Mouse (Mus musculus) brain, embryonic 14.5 days (tissue): ENCODE results near the gene Steap3. TPM values are rescaled to one million over a fixed set of nuclear protein-coding genes. Genes with fewer than 3 reads are reported as not detected.

ENCODE experiments used
- DNase-seq: peaks from one replicate; pipeline ENCODE4 v3.0.0-alpha.2; 2011; ENCODE audit warnings: low read depth
- CTCF ChIP-seq: fragments of 200-500 bp; IDR thresholded peaks from 2 replicates; pipeline ENCODE4 v1.5.1; 2012; ENCODE audit warnings: inconsistent platforms, mild to moderate bottlenecking, moderate library complexity, borderline replicate concordance; ENCODE audit not compliant: insufficient read depth, insufficient read length; ENCODE audit errors: extremely low read depth
- POLR2A ChIP-seq: fragments of 200-500 bp; IDR thresholded peaks from 2 replicates; pipeline ENCODE4 v1.6.1; 2012; ENCODE audit warnings: mild to moderate bottlenecking, inconsistent platforms, borderline replicate concordance; ENCODE audit not compliant: poor library complexity, insufficient read depth, insufficient read length, severe bottlenecking; ENCODE audit errors: extremely low read depth
- polyA plus RNA-seq: library from polyadenylated mRNA; depleted of rRNA; stranded (reverse); fragments of >200 nt; gene quantifications from 2 replicates; pipeline ENCODE4 v1.2.3, GENCODE M21; 2012

Gene Steap3
- polyA plus RNA-seq, 1 experiment: 3.7 TPM

DNA sequence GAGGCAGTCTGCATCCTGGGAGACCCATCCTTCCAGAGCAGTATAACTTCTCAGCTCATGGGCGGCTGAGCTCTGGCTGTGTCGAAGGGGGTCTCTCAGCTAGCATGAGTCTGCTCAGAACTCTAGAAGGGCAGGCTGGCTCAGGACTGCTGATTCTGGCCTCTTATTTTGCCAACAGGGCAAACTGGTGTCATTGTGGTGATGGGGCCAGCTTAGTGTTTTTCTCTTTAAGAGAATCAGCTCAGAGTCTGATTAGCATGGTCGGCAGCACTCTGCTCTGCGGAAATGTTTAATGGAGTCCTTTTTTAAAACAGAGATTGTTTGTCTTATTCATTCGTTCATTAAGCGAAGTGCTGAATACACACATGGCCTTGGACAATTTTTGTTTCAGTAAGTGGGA, 83.3 kb downstream of the Steap3 start:
- no peak for TF ChIP-seq POLR2A
- TF ChIP-seq CTCF: no peak
- DNase-seq: peak; percentile 25

- no peak for TF ChIP-seq CTCF
- TF ChIP-seq POLR2A: no peak
- DNase-seq: peak; percentile 84
Measured at GRCm38 (mm10) chr1:120187059-120187458, 85.4 kb downstream of the Steap3 start.

DNA sequence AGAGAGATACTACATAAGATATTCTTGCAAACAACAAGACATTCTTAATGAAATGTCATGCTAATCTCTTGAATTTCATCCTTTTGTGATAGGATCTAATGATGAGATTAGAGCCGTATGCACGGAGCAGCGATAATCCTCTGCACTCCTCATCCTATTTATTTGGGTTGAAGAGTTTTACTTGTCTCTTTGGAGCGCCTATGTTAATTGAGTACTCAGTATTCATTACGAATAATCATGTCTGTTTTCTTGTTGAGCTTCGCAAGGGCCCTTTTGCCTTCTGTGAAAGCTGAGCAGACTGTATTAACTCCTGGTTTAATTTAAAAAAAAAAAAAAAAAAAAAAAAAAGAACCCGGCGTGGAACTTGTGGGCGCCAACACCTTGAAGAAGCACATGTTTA, 85.8 kb downstream of the Steap3 start:
- no peak for DNase-seq
- no peak for TF ChIP-seq POLR2A
- no peak for TF ChIP-seq CTCF

DNA sequence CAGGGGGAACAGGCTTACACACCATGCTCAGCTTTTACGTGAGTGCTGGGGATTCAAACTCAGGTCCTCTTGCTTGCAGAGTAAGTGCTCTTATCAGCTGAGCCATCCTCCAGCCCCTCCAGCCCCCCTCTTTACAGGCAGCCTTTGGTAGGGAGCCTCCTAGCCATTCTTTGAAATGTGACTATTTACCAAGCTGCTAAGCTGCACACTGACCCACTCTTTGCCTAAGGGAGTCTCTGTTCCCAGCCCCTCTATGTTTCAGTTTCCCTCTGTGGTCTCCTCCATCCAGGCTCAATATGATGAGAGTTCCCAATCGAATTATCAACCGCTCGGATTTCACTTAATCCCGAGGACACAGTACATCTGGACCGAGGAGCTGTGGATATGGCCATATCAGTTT, 86.3 kb downstream of the Steap3 start:
- TF ChIP-seq POLR2A (no peak), CTCF (no peak)
- DNase-seq: peak; percentile 30

GRCm38 (mm10) chr1:120177141-120177540, 95.4 kb downstream of the Steap3 start:
- TF ChIP-seq CTCF (no peak), POLR2A (no peak)
- DNase-seq: no peak

DNA sequence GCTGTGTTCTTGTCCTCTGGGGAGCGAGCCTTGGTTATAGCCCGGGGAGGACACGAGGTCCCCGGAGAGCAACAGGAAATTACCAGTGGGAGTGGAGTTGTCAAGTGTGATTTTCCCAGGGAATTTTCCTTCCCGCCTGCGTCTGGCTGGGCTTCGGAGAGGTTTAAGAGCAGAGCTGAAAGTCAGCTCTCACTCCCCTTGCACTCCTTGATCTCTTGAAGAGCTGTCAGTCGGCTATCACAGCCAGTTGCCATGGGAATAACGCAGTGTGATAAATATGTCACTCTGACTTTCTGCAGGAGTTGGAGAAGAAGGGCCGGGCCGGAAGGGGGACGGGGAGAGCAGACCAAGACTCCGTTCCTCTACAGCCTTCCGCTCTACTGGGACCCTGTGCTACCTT, 96.2 kb downstream of the Steap3 start:
- peak; percentile 51 for DNase-seq

GRCm38 (mm10) chr1:120174991-120175390, 97.5 kb downstream of the Steap3 start:
- TF ChIP-seq CTCF (no peak), POLR2A (no peak)
- DNase-seq: no peak

More for the DNA sequence above, 96.2 kb downstream of the Steap3 start:
- TF ChIP-seq POLR2A: no peak
- no peak for TF ChIP-seq CTCF

DNA sequence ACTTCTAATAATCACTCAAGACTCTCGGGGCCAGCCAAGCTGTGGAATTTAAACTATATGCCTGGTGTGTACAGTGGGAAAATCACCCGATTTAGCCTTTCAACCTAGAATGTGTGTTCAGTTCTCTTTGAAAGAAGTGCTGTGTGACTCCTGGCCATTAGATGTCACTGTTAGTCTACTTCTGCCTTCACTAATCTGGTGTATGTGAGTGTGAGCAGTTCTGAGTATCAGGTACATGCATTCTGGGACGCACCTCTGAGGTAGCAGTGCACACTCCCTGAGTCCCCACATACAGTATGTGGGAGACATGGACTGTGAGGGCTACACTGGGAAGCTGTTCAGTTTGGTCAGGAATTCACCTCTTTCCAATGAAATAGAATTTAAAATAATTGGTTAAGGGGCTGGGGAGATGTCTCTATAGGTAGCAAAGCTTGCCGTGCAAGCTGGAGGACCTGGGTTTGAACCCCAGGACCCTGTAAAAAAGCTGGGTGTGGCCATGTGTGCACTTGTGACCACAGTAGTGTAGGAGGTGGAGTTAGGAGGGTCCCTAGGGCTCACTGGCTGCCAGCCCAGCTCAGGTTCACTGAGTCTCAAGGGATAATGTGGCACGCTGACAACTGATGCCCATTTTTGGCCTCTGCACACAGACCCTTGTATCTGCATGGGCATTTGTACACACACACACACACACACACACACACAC, 100.5 kb downstream of the Steap3 start:
- DNase-seq: peak; percentile 82
- TF ChIP-seq CTCF (peak; percentile 69; the same call in 1 of the 2 replicates), POLR2A (no peak)

DNA sequence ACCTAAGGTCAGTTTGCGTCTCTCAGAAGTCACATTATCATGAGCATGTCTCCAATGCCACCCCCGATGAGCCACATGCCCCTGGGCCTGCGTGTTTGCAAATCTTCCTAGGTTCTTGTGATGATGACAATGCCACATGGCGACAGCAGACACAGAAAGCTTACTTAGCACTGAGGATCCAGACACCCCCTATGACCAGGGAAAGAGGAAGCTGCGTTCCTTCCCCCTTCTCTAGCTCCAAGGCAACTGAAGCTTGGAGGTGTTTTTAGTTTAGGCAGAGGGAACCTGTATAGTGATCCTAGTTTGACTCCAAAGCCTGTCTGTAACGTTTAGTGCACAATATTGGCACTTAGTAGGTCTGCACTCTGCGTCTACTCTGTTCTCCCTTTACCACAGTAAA, 102.2 kb downstream of the Steap3 start:
- no peak for DNase-seq
- TF ChIP-seq POLR2A (no peak), CTCF (no peak)

DNA sequence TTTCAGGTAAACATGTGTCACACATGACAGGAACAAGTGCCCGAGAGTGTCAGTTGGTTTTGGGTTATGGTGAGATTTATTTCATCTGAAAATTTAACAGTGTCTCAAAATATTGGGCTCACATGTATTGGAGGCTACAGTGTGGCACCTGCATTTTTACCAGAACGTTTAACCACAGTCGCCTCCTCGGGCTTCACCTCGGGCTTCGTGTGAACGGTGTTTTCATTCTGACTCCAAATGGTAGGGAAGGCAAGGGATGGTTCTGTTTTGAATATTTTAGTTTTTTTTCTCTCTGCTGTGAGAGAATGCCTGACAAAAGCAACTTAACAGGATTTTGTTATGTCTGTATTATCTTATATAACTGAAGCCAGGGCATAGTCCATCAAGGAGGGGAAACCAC, 103.8 kb downstream of the Steap3 start:
- no peak for DNase-seq
- TF ChIP-seq CTCF: no peak
- no peak for TF ChIP-seq POLR2A

- DNase-seq: no peak
Measured at GRCm38 (mm10) chr1:120168016-120168415, 104.5 kb downstream of the Steap3 start.

DNA sequence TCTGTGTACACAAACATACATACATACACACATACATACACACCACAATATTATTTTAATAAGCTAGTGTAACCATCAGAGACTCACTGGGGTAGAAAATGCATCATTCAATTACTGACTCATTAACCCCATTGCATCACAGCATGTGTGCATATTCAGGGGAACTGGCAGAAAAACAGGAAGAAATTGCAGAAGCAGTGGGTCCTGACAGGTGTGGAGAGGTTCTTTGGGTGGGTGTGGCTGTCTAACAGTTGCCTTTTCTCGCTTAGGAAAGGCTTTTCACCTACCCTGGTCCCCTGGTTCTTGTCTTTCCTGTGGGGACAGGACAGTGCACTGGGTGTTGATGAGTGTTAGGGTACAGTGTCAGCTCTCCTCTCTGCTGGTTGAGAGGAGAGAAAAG, 109.9 kb downstream of the Steap3 start:
- TF ChIP-seq POLR2A (no peak), CTCF (no peak)
- no peak for DNase-seq

More at GRCm38 (mm10) chr1:120168016-120168415, 104.5 kb downstream of the Steap3 start:
- no peak for TF ChIP-seq CTCF
- no peak for TF ChIP-seq POLR2A

DNA sequence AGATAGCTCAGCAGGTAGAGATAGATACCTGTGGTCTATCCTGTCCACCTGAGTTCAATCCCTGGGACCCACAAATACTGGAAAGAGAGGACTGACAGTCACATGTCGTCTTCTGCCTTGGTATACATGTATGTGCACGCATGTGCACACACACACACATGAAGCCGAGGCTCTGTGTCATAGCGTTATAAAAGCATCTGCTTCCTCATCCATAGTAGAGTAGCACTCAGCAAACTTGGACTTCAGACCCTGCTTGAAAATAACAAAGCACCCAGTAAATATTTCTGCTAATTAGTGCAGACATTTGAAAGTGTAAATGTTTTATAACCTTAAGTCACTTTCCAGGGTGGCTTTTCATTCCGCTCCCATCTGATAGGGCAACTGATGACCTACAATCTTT, 111.0 kb downstream of the Steap3 start:
- no peak for TF ChIP-seq POLR2A
- no peak for DNase-seq

DNA sequence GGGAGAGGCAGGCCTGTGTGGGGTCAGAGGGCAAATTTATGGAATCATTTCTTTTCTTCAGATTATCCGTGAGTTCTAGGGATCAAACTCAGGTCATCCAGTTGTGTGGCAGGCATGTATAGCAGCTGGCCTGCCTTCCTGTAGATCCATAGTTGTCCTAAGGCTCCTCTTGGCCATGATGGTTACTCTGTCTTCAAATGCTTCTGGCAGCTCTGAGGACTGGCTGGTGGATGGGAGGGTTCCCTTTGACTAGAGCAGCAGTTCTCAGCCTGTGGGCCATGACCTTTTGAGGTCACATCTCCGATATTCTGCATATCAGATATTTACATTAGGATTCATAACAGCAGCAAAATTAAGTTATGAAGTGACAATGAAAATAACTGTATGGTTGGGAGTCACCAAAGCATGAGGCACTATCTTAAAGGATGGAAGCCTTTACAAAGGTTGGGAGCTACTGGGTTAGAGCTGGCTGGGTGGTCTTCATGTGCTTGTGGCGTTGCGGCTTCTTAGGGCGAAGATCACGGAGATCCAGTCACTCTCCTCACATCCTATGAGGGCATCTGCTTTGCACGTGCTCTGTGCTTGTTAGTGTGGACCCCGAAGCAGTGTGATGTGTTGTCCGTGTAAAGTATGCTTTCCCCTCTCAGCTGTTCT, 113.9 kb downstream of the Steap3 start:
- TF ChIP-seq POLR2A (no peak), CTCF (no peak)
- DNase-seq: no peak
